ENCODE assay signal across 7 mouse cellular contexts in the genomic region with DNA sequence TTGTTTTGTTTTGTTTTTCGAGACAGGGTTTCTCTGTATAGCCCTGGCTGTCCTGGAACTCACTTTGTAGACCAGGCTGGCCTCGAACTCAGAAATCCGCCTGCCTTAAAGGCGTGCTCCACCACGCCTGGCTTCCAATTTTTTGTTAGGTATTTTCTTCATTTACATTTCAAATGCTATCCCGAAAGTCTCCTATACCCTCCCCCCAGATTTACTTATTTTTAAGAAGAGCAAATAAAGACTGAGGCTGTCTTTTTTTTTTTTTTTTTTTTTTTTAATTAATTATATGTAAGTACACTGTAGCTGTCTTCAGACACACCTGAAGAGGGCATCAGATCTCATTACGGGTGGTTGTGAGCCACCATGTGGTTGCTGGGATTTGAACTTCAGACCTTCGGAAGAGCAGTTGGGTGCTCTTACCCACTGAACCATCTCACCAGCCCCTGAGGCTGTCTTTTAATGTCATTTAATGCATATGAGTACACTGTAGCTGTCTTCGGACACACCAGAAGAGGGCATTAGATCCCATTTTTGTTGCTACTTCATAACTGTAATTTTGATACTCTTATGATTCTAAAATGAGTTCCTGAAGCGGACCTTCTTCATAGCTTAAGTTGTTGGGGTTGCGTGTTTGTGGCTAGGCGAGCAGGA. TPM values are rescaled to one million over a fixed set of nuclear protein-coding genes. Genes with fewer than 3 reads are reported as not detected.
DNase-seq lines count a peak whose midpoint lies in the region; ATAC-seq lines count a peak whose summit lies in the region.
"Not testable (repeated sequence)": the region's sequence is repeated elsewhere in the genome, so short reads cannot be mapped to it uniquely, and the experiment has no call there.

No protein-coding gene starts in this region.

- H3K36me3 ChIP-seq in forebrain, embryonic 13.5 days (ENCODE audit: poor library complexity, severe bottlenecking); heart, embryonic 15.5 days; intestine, embryonic 16.5 days (ENCODE audit: control insufficient read depth, insufficient read depth, low read length); liver, embryonic 11.5 days (ENCODE audit: control insufficient read depth, insufficient read depth, low read length): not testable (repeated sequence)

- not testable (repeated sequence) for DNase-seq in liver, embryonic 11.5 days (ENCODE audit: low spot score)

- peak overlapping the region; percentile 65 for H3K9ac ChIP-seq in forebrain, embryonic 13.5 days
- H3K9ac ChIP-seq in heart, embryonic 15.5 days = peak overlapping the region; percentile 93; the same call in 1 of the 2 replicates
- H3K9ac ChIP-seq in intestine, embryonic 16.5 days (ENCODE audit: low read depth, low read length) = peak overlapping the region; percentile 83
- H3K9ac ChIP-seq in liver, embryonic 11.5 days (ENCODE audit: low read depth, low read length) = peak overlapping the region; percentile 95

- not testable (repeated sequence) for H3K4me1 ChIP-seq in brown adipose tissue, adult 24 weeks (ENCODE audit: control insufficient read depth, insufficient read depth, insufficient read length, low read length); forebrain, embryonic 13.5 days; intestine, embryonic 16.5 days (ENCODE audit: control insufficient read depth, insufficient read depth, low read length); liver, embryonic 11.5 days (replicated peaks; ENCODE audit: control insufficient read depth, insufficient read depth, low read length)
- H3K4me1 ChIP-seq in heart, embryonic 15.5 days (replicated peaks) = peaks cover 12% of the 10 kb centered on the region

- WGBS in forebrain, embryonic 13.5 days = 41% methylated on average over 12 of the region's 12 CpGs
- 41% methylated on average over 12 of the region's 12 CpGs for WGBS in heart, embryonic 15.5 days
- WGBS in intestine, embryonic 16.5 days = 44% methylated on average over 12 of the region's 12 CpGs
- WGBS in liver, embryonic 11.5 days = 43% methylated on average over 12 of the region's 12 CpGs

- peak overlapping the region; percentile 82 for H3K4me3 ChIP-seq in brown adipose tissue, adult 24 weeks (ENCODE audit: insufficient read depth, low read depth, low read length)
- H3K4me3 ChIP-seq in forebrain, embryonic 13.5 days = peak overlapping the region; percentile 51
- peak overlapping the region; percentile 86 for H3K4me3 ChIP-seq in heart, embryonic 15.5 days
- H3K4me3 ChIP-seq in intestine, embryonic 16.5 days (ENCODE audit: low read length) = peak overlapping the region; percentile 82
- H3K4me3 ChIP-seq in liver, embryonic 11.5 days (ENCODE audit: low read depth, low read length) = peak overlapping the region; percentile 85

- not testable (repeated sequence) for ATAC-seq in forebrain, embryonic 13.5 days
- ATAC-seq in heart, embryonic 15.5 days (replicated peaks; ENCODE audit: insufficient number of reproducible peaks, insufficient read depth, low FRiP score, low read depth) = peak; percentile 47; the same call in 1 of the 2 replicates
- ATAC-seq in intestine, embryonic 16.5 days = peak; percentile 89
- ATAC-seq in liver, embryonic 11.5 days (replicated peaks; ENCODE audit: low FRiP score) = peak; percentile 83
- ATAC-seq in megakaryocyte-erythroid progenitor cell, adult 5-6 weeks (replicated peaks; ENCODE audit: low FRiP score, low TSS enrichment, poor library complexity, severe bottlenecking) = peak; percentile 42
- ATAC-seq in neutrophil, adult 5-6 weeks (ENCODE audit: extremely low read depth, insufficient number of reproducible peaks, low FRiP score, poor library complexity, severe bottlenecking) = peak; percentile 52

- not testable (repeated sequence) for H3K27ac ChIP-seq in brown adipose tissue, adult 24 weeks (replicated peaks; ENCODE audit: low read depth, low read length); forebrain, embryonic 13.5 days
- H3K27ac ChIP-seq in heart, embryonic 15.5 days = peak overlapping the region; percentile 93
- H3K27ac ChIP-seq in intestine, embryonic 16.5 days (ENCODE audit: low read length) = peak overlapping the region; percentile 89; the same call in 1 of the 2 replicates
- H3K27ac ChIP-seq in liver, embryonic 11.5 days (ENCODE audit: low read depth, low read length) = peak overlapping the region; percentile 82; the same call in 1 of the 2 replicates

- not testable (repeated sequence) for H3K27me3 ChIP-seq in forebrain, embryonic 13.5 days; heart, embryonic 15.5 days; intestine, embryonic 16.5 days (replicated peaks; ENCODE audit: control insufficient read depth, insufficient read depth, low read length); liver, embryonic 11.5 days (replicated peaks; ENCODE audit: control insufficient read depth, insufficient read depth, low read length)

- not testable (repeated sequence) for H3K9me3 ChIP-seq in forebrain, embryonic 13.5 days (replicated peaks); heart, embryonic 15.5 days (replicated peaks); intestine, embryonic 16.5 days (ENCODE audit: control insufficient read depth, low read length); liver, embryonic 11.5 days (ENCODE audit: control insufficient read depth, low read length)

- H3K4me2 ChIP-seq in forebrain, embryonic 13.5 days = peak overlapping the region; percentile 76
- peak overlapping the region; percentile 70 for H3K4me2 ChIP-seq in heart, embryonic 15.5 days
- H3K4me2 ChIP-seq in intestine, embryonic 16.5 days (ENCODE audit: low read depth, low read length) = peak overlapping the region; percentile 47
- H3K4me2 ChIP-seq in liver, embryonic 11.5 days = peak overlapping the region; percentile 78

RNA-seq across cellular contexts. Expression of a gene that starts 0.5 kb away (rescaled TPM):
- 4.2 and 4.3 TPM in 2 replicates for polyA plus RNA-seq in brown adipose tissue, adult 24 weeks (2012; ENCODE audit: insufficient read depth, insufficient read length, missing spikeins)
- 2.6 and 3.0 TPM in 2 replicates for polyA plus RNA-seq in forebrain, embryonic 13.5 days (2015; fragmentation: Nextera tagmentation; extraction: Ambion mirVana)
- polyA plus RNA-seq in heart, embryonic 15.5 days (2015; fragmentation: Nextera tagmentation; extraction: Ambion mirVana) = 11.5 and 13.0 TPM in 2 replicates
- 11.7 and 11.8 TPM in 2 replicates for polyA plus RNA-seq in intestine, embryonic 16.5 days (2015; fragmentation: Nextera tagmentation; extraction: Ambion mirVana)
- polyA plus RNA-seq in liver, embryonic 11.5 days (2014; fragmentation: Nextera tagmentation; extraction: Ambion mirVana) = 5.7 and 5.9 TPM in 2 replicates
- 7.1 and 9.1 TPM in 2 replicates for total RNA-seq in megakaryocyte-erythroid progenitor cell, adult 5-6 weeks (2014; fragmentation: Nextera tagmentation)
- 5.0 TPM in 2 replicates for total RNA-seq in megakaryocyte-erythroid progenitor cell, adult 5-6 weeks (2017)
- total RNA-seq in neutrophil, adult 5-6 weeks (2017) = 5.5 and 5.9 TPM in 2 replicates

RNA-seq across cellular contexts. Expression of a gene that starts 25.6 kb away (rescaled TPM):
- polyA plus RNA-seq in brown adipose tissue, adult 24 weeks (2012; ENCODE audit: insufficient read depth, insufficient read length, missing spikeins) = 40.7 and 54.8 TPM in 2 replicates
- polyA plus RNA-seq in forebrain, embryonic 13.5 days (2015; fragmentation: Nextera tagmentation; extraction: Ambion mirVana) = 60.5 and 61.9 TPM in 2 replicates
- polyA plus RNA-seq in heart, embryonic 15.5 days (2015; fragmentation: Nextera tagmentation; extraction: Ambion mirVana) = 56.5 and 60.3 TPM in 2 replicates
- polyA plus RNA-seq in intestine, embryonic 16.5 days (2015; fragmentation: Nextera tagmentation; extraction: Ambion mirVana) = 36.8 and 38.0 TPM in 2 replicates
- 49.4 and 54.7 TPM in 2 replicates for polyA plus RNA-seq in liver, embryonic 11.5 days (2014; fragmentation: Nextera tagmentation; extraction: Ambion mirVana)
- 44.3 and 65.2 TPM in 2 replicates for total RNA-seq in megakaryocyte-erythroid progenitor cell, adult 5-6 weeks (2014; fragmentation: Nextera tagmentation)
- total RNA-seq in megakaryocyte-erythroid progenitor cell, adult 5-6 weeks (2017) = 55.5 and 63.8 TPM in 2 replicates
- total RNA-seq in neutrophil, adult 5-6 weeks (2017) = 51.7 and 56.6 TPM in 2 replicates

RNA-seq across cellular contexts. Expression of a gene that starts 29.3 kb away (rescaled TPM):
- polyA plus RNA-seq in brown adipose tissue, adult 24 weeks (2012; ENCODE audit: insufficient read depth, insufficient read length, missing spikeins) = 2.9 and 5.8 TPM in 2 replicates
- 1.8 and 2.2 TPM in 2 replicates for polyA plus RNA-seq in forebrain, embryonic 13.5 days (2015; fragmentation: Nextera tagmentation; extraction: Ambion mirVana)
- 1.5 and 1.9 TPM in 2 replicates for polyA plus RNA-seq in heart, embryonic 15.5 days (2015; fragmentation: Nextera tagmentation; extraction: Ambion mirVana)
- polyA plus RNA-seq in intestine, embryonic 16.5 days (2015; fragmentation: Nextera tagmentation; extraction: Ambion mirVana) = 4.9 and 5.1 TPM in 2 replicates
- 2.6 and 2.7 TPM in 2 replicates for polyA plus RNA-seq in liver, embryonic 11.5 days (2014; fragmentation: Nextera tagmentation; extraction: Ambion mirVana)
- total RNA-seq in megakaryocyte-erythroid progenitor cell, adult 5-6 weeks (2014; fragmentation: Nextera tagmentation) = not detected in 2 replicates
- 0.23 TPM in 1 of 2 replicates, not detected in the other for total RNA-seq in megakaryocyte-erythroid progenitor cell, adult 5-6 weeks (2017)
- 1.0 and 1.6 TPM in 2 replicates for total RNA-seq in neutrophil, adult 5-6 weeks (2017)

RNA-seq across cellular contexts. Expression of a gene that starts 41.2 kb away (rescaled TPM):
- 35.2 and 39.9 TPM in 2 replicates for polyA plus RNA-seq in brown adipose tissue, adult 24 weeks (2012; ENCODE audit: insufficient read depth, insufficient read length, missing spikeins)
- 29.6 and 30.0 TPM in 2 replicates for polyA plus RNA-seq in forebrain, embryonic 13.5 days (2015; fragmentation: Nextera tagmentation; extraction: Ambion mirVana)
- 27.6 and 29.2 TPM in 2 replicates for polyA plus RNA-seq in heart, embryonic 15.5 days (2015; fragmentation: Nextera tagmentation; extraction: Ambion mirVana)
- polyA plus RNA-seq in intestine, embryonic 16.5 days (2015; fragmentation: Nextera tagmentation; extraction: Ambion mirVana) = 28.8 and 33.1 TPM in 2 replicates
- 31.9 and 35.2 TPM in 2 replicates for polyA plus RNA-seq in liver, embryonic 11.5 days (2014; fragmentation: Nextera tagmentation; extraction: Ambion mirVana)
- total RNA-seq in megakaryocyte-erythroid progenitor cell, adult 5-6 weeks (2014; fragmentation: Nextera tagmentation) = 23.4 and 30.9 TPM in 2 replicates
- 19.0 and 22.6 TPM in 2 replicates for total RNA-seq in megakaryocyte-erythroid progenitor cell, adult 5-6 weeks (2017)
- total RNA-seq in neutrophil, adult 5-6 weeks (2017) = 3.7 and 3.9 TPM in 2 replicates
